Mouse (Mus musculus) C2C12 (cell line): ENCODE measurements around the gene Marcksl1. TPM values are rescaled to one million over a fixed set of nuclear protein-coding genes. Genes with fewer than 3 reads are reported as not detected.

Experiments used
- H3K27me3 ChIP-seq: one replicate; pipeline ENCODE4 v1.6.1; 2011; ENCODE audit not compliant: control insufficient read depth, insufficient read depth, insufficient read length
- H3K36me3 ChIP-seq: one replicate; pipeline ENCODE4 v1.6.1; 2011; ENCODE audit not compliant: control insufficient read depth, insufficient read depth
- H3K4me3 ChIP-seq: one replicate; pipeline ENCODE4 v1.5.1; 2011; ENCODE audit warnings: mild to moderate bottlenecking, control low read depth; ENCODE audit not compliant: poor library complexity, insufficient read depth, severe bottlenecking
- H3K79me2 ChIP-seq: one replicate; pipeline ENCODE4 v1.6.1; 2011; ENCODE audit not compliant: control insufficient read depth, insufficient read depth
- H3K79me3 ChIP-seq: one replicate; pipeline ENCODE4 v1.6.1; 2011; ENCODE audit warnings: low read depth, control low read depth
- H3ac ChIP-seq: one replicate; pipeline ENCODE3; 2011; ENCODE audit warnings: low read depth; ENCODE audit not compliant: control insufficient read depth, insufficient read length
- CEBPB ChIP-seq: IDR thresholded peaks from one replicate; pipeline ENCODE4 v1.6.1; 2011; ENCODE audit warnings: low read depth, mild to moderate bottlenecking, control low read depth, moderate library complexity
- CTCF ChIP-seq: IDR thresholded peaks from one replicate; pipeline ENCODE4 v1.5.1; 2011; ENCODE audit not compliant: control insufficient read depth, insufficient read depth, insufficient read length
- FOSL1 ChIP-seq: IDR thresholded peaks from one replicate; pipeline ENCODE4 v1.8.0; 2011; ENCODE audit warnings: mild to moderate bottlenecking, low read length; ENCODE audit not compliant: poor library complexity, insufficient read depth, severe bottlenecking
- MAX ChIP-seq: IDR thresholded peaks from one replicate; pipeline ENCODE4 v1.6.1; 2011; ENCODE audit warnings: mild to moderate bottlenecking, control low read depth
- MYOD1 ChIP-seq: IDR thresholded peaks from one replicate; pipeline ENCODE4 v1.6.1; 2011; ENCODE audit warnings: low read depth; ENCODE audit not compliant: control insufficient read depth, insufficient read length
- MYOG ChIP-seq: IDR thresholded peaks from one replicate; pipeline ENCODE4 v1.6.1; 2011; ENCODE audit not compliant: control insufficient read depth, insufficient read length; ENCODE audit errors: extremely low read depth
- USF1 ChIP-seq: IDR thresholded peaks from one replicate; pipeline ENCODE4 v1.6.1; 2011; ENCODE audit warnings: low read depth, mild to moderate bottlenecking, control low read depth, moderate library complexity
- polyA plus RNA-seq: library from polyadenylated mRNA; unstranded; fragments of >200 nt; fragmentation: generic; extraction: Trizol; gene quantifications from one replicate; pipeline ENCODE4 v1.2.1, GENCODE M21; 2012; ENCODE audit warnings: missing spikeins

Gene Marcksl1
- polyA plus RNA-seq, 1 experiment: 148 TPM

DNA sequence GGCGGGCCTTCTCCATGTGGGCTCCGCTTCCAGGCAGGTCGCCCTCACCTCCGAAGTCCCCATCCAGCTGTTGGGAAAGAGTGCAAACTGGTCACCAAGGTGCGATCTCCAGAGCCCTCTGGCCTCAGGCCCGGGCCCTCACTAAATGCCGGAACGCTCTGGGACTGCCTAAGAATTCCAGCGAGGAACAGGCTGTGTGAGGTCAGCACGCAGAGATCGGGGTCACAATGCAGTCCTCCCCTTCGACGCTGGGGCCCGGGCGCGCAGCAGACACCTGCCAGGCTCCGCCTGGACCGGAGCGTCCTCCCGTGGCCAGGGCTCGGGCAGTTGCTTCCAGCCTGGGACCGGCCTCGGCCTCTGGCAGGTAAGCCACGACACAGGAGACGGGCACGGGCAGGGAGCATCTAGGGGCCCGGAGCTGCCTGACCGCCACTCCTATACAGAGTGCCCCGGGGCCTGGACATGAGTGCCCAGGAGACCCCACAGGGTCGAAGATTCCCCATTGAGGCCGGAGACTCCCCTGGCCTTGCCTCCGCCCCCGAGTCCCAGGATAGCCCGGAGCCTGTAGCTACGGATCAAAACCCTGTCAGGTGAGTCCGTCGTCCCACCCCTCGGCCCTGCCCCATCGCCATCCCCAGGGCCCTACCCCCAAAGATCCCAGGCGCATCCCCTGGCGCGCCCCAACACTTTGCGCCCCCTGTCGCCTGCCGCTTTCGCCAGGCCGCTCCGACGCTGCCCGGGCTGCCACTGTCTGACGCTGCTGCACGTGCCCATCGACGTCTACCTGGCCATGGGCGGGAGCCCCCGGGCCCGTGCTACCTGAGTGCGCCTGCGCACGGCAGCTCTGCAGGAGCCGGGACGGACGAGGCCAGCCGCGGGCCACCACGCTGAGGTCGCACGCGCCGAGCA is 22.2 kb upstream of the Marcksl1 start, which contains the start of the genes Tssk3 and Fam229a:
Gene Tssk3, minus strand, starts transcription at position 51 of the 909 bp plus-strand sequence.
Gene Fam229a, plus strand, starts transcription at position 219 of the 909 bp plus-strand sequence.
- Histone ChIP-seq H3ac (no peak within 1 kb of the TSS), H3K79me3 (no peaks in the 10 kb centered on the region), H3K79me2 (no peaks in the 10 kb centered on the region), H3K27me3 (peaks cover 4% of the 10 kb centered on the region), H3K4me3 (no peak within 1 kb of the TSS), H3K36me3 (peaks cover 14% of the 10 kb centered on the region)
- TF ChIP-seq CTCF (no peak), MYOD1 (no peak), MYOG (no peak), USF1 (no peak), MAX (no peak), CEBPB (no peak)

DNA sequence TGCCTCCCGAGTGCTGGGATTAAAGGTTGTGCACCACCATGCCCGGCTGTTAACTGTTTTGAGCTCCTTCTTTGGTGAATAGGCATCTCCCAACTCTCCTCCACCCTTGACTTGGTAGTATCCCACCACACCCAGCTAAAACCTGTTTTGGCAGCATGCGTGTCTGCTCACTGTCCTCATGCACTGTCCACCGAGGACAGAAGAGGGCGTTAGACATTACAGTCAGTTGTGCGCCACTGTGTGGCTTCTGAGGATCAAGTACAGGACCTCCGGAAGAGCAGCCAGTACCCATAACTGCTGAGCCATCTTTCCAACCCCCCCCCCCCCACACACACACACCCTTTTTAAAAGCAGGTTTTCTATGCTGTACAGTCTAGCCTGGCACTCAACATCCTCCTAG is 18.7 kb upstream of the Marcksl1 start:
- Histone ChIP-seq H3K36me3 (no peaks in the 10 kb centered on the region), H3ac (no peak overlapping the region), H3K79me2 (no peaks in the 10 kb centered on the region), H3K27me3 (peaks cover 7% of the 10 kb centered on the region), H3K79me3 (no peaks in the 10 kb centered on the region), H3K4me3 (no peak overlapping the region)
- TF ChIP-seq MYOG (no peak), USF1 (no peak), MYOD1 (no peak), CTCF (no peak), FOSL1 (no peak), MAX (no peak), CEBPB (no peak)

GRCm38 (mm10) chr4:129495672-129496562 is 17.5 kb upstream of the Marcksl1 start:
- H3K79me2 ChIP-seq: no peaks in the 10 kb centered on the region
- H3K4me3 ChIP-seq: no peak overlapping the region
- peaks cover 7% of the 10 kb centered on the region for H3K27me3 ChIP-seq
- H3K36me3 ChIP-seq: no peaks in the 10 kb centered on the region
- no peak overlapping the region for H3ac ChIP-seq
- no peak for TF ChIP-seq USF1
- no peak for TF ChIP-seq CTCF
- H3K79me3 ChIP-seq: no peaks in the 10 kb centered on the region

DNA sequence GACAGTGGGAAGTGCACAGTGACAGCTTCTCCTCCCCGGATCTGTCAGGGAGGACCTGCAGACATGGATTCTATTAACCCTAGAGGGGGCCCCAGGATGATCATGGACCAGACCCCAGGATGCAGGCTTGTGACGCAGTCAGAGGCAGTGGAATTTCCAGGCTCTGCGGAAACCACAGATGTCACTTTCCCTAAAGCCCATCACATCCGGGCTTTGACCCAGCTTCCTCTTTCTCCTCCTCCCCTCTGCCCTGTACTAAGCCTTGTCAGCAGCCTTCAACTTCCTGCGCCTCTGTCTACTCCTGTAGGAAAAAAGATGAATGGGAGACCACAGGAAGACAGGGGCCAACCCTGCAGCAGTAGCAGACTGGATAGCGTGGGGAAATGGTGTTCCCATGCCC is 16.8 kb upstream of the Marcksl1 start:
- Histone ChIP-seq H3K27me3 (peaks cover 6% of the 10 kb centered on the region), H3K79me3 (no peaks in the 10 kb centered on the region), H3K36me3 (no peaks in the 10 kb centered on the region), H3K79me2 (no peaks in the 10 kb centered on the region), H3ac (no peak overlapping the region), H3K4me3 (no peak overlapping the region)
- TF ChIP-seq MAX: no peak
- TF ChIP-seq USF1: no peak
- TF ChIP-seq MYOG: no peak
- no peak for TF ChIP-seq MYOD1
- TF ChIP-seq CTCF: no peak

- Histone ChIP-seq H3ac (no peak overlapping the region), H3K27me3 (peaks cover 4% of the 10 kb centered on the region), H3K36me3 (no peaks in the 10 kb centered on the region), H3K4me3 (no peak overlapping the region), H3K79me2 (no peaks in the 10 kb centered on the region), H3K79me3 (no peaks in the 10 kb centered on the region)
- no peak for TF ChIP-seq CTCF
- no peak for TF ChIP-seq MAX
- no peak for TF ChIP-seq MYOD1
- TF ChIP-seq MYOG: no peak
- no peak for TF ChIP-seq FOSL1
- no peak for TF ChIP-seq USF1
- no peak for TF ChIP-seq CEBPB
These were observed 14.4 kb upstream of the Marcksl1 start for GRCm38 (mm10) chr4:129498941-129499340.
